Mouse (Mus musculus): ENCODE measurements around the gene Pga5.

DNA sequence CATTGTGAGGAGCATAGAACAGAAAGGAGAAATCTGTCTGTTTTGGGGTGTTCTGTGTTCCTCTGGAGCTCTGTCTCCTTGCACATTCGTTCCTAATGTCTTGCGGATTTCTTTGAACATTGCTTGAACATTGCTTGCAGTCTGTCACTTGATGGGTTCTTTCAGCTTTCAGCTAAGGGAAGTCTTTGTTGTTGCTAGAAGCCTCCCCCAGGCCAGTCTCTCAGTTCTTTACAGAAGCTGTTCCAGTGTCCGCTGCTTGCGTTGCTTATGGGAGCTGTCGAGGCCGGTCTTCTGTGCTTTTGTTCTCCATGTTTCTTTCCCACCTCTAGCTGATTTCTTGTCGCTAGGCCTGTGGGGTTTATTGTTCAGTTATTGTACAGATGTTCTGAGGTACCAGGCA is 17.9 kb upstream of the Pga5 start:
- TF ChIP-seq CTCF (IDR thresholded peaks at IDR 0.05; ENCODE audit: low read depth): no peak
- no peak for TF ChIP-seq EP300 (IDR thresholded peaks at IDR 0.05; ENCODE audit: low read depth)

All from liver, postnatal 0 days (tissue).